Mouse (Mus musculus) brain, embryonic 14.5 days (tissue): ENCODE data around the gene Ccdc189.

Source experiments
- CTCF ChIP-seq: fragments of 200-500 bp; IDR thresholded peaks from 2 replicates; pipeline ENCODE4 v1.5.1; 2012; ENCODE audit warnings: inconsistent platforms, mild to moderate bottlenecking, moderate library complexity, borderline replicate concordance; ENCODE audit not compliant: insufficient read depth, insufficient read length; ENCODE audit errors: extremely low read depth
- POLR2A ChIP-seq: fragments of 200-500 bp; IDR thresholded peaks from 2 replicates; pipeline ENCODE4 v1.6.1; 2012; ENCODE audit warnings: mild to moderate bottlenecking, inconsistent platforms, borderline replicate concordance; ENCODE audit not compliant: poor library complexity, insufficient read depth, insufficient read length, severe bottlenecking; ENCODE audit errors: extremely low read depth

GRCm38 (mm10) chr7:127586149-127586548 lies 2.2 kb downstream of the Ccdc189 start:
- TF ChIP-seq CTCF, result no peak
- TF ChIP-seq POLR2A, result no peak
